Mouse (Mus musculus) testis, adult 2 months (tissue): Measurements from ENCODE around the gene Dedd.

Source experiments
- CTCF ChIP-seq: fragments of 200-500 bp; IDR thresholded peaks from 2 replicates; pipeline ENCODE4 v1.5.1; 2012; ENCODE audit warnings: low read depth, mild to moderate bottlenecking, inconsistent platforms, low read length, moderate library complexity; ENCODE audit not compliant: control insufficient read depth, insufficient read depth, insufficient replicate concordance
- POLR2A ChIP-seq: fragments of 200-500 bp; IDR thresholded peaks from 2 replicates; pipeline ENCODE4 v1.6.1; 2012; ENCODE audit warnings: low read depth, mild to moderate bottlenecking, inconsistent platforms, low read length, moderate library complexity; ENCODE audit not compliant: control insufficient read depth

DNA sequence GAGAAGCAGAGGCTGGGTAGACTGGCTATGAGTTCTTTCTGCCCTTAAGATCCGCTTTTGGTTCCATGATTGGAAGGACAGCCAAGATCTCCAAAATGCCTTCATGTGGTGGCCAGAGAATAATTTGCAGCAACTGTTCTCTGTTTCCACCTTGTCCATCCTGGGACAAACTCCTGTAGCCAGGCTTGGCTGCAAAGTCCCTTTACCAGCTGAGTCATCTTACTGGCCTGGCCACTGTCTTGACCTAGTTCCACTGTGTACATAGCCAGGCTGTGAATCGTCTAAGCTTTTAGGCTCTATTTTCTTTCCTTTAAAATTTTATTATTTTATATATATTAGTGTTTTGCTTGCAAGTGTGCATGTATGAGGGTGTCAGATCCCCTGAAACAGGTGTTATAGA, 20.3 kb downstream of the Dedd start:
- TF ChIP-seq POLR2A, result no peak
- TF ChIP-seq CTCF, result no peak
